Mouse (Mus musculus): ENCODE measurements around the gene Ifi208. TPM values are rescaled to one million over a fixed set of nuclear protein-coding genes. Genes with fewer than 3 reads are reported as not detected.

Ifi208 gene
- 1.4 and 2.0 TPM in 2 replicates for polyA plus RNA-seq (2012; ENCODE audit: low replicate concordance)

GRCm38 (mm10) chr1:173673458-173674097, at the start of gene Ifi208:
Gene Ifi208, plus strand, starts transcription at chr1:173673675.

DNA sequence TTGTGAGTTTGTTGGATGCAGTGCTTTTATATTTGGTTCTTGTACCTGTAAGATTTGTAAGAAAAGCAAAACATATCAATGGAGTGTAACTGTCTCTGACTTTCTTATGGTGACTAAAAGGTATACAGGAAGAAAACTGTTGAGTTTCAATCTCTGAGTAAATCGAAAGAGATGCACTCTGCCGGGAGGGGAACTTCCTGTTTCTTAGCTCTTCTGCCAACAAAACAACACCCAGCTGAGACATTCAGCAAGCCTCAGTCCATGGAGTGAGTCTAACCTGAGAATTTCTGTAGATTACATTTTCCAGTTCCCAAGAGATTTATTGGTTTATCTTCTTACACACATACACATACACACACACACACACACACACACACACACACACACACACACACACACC, 42.9 kb upstream of the Ifi208 start, which contains the start of gene Ifi209:
Ifi209 (plus strand) TSS at position 296 of the 400 bp plus-strand sequence.

GRCm38 (mm10) chr1:173741656-173742055, 68.2 kb downstream of the Ifi208 start, which contains the start of gene Ifi207:
Gene Ifi207, minus strand, starts transcription at chr1:173741747.

Other genes starting within 250 kb of the Ifi208 start
- gene Ifi206, start 182.6 kb upstream of the Ifi208 start, polyA plus RNA-seq (2012; ENCODE audit: low replicate concordance), result 0.43 and 0.98 TPM in 2 replicates
- gene Ifi214, start 137.7 kb upstream of the Ifi208 start, polyA plus RNA-seq (2012; ENCODE audit: low replicate concordance), result 1.1 and 3.0 TPM in 2 replicates
- 0.13 and 0.17 TPM in 2 replicates for gene Ifi213, start 74.4 kb upstream of the Ifi208 start, polyA plus RNA-seq (2012; ENCODE audit: low replicate concordance)
- 0.62 and 5.1 TPM in 2 replicates for gene Ifi209, start 42.8 kb upstream of the Ifi208 start, polyA plus RNA-seq (2012; ENCODE audit: low replicate concordance)
- gene Ifi207, start 68.1 kb downstream of the Ifi208 start, polyA plus RNA-seq (2012; ENCODE audit: low replicate concordance), result 0.62 and 1.4 TPM in 2 replicates
- gene Ifi204, start 93.3 kb downstream of the Ifi208 start, polyA plus RNA-seq (2012; ENCODE audit: low replicate concordance), result 0.26 and 1.6 TPM in 2 replicates
- 0.35 and 0.53 TPM in 2 replicates for gene Ifi211, start 239.4 kb downstream of the Ifi208 start, polyA plus RNA-seq (2012; ENCODE audit: low replicate concordance)

Measured in hematopoietic multipotent progenitor cell, adult 10-12 weeks (in vitro differentiated cells).